Mouse (Mus musculus) retina, adult 2 months (tissue): Measurements from ENCODE around the gene Slc7a10.
"Not testable (repeated sequence)": the region's sequence is repeated elsewhere in the genome, so short reads cannot be mapped to it uniquely, and the experiment has no call there.

Experiments used
- DNase-seq: peaks from one replicate; pipeline ENCODE4 v3.0.0-alpha.2; 2012; ENCODE audit warnings: low read depth, low spot score

Slc7a10 gene

GRCm38 (mm10) chr7:35237935-35238334 is 51.8 kb downstream of the Slc7a10 start:
- DNase-seq, result not testable (repeated sequence)
